In genomic region chr6:72673751-72674150, GRCm38 (mm10) we compare ENCODE assay signal across 16 mouse cellular contexts. TPM values are rescaled to one million over a fixed set of nuclear protein-coding genes. Genes with fewer than 3 reads are reported as not detected.
DNase-seq lines count a peak whose midpoint lies in the region; ATAC-seq and TF ChIP-seq lines count a peak whose summit lies in the region.
"Had no signal": no experiment of that assay in that cellular context is flagged by ENCODE, and none has a peak within 500 bp of the region (broad histone marks: within the 10 kb centered on the region; RNA-seq: fewer than 3 reads in every experiment).

No protein-coding gene starts in this region.

- H3K27me3 ChIP-seq in heart, embryonic 13.5 days (replicated peaks), result peaks cover 7% of the 10 kb centered on the region; the same call in 1 of the 2 replicates
- H3K27me3 ChIP-seq in lung, embryonic 14.5 days (ENCODE audit: insufficient read depth, low read length), result no peaks in the 10 kb centered on the region
- no peaks in the 10 kb centered on the region for H3K27me3 ChIP-seq in embryonic facial prominence, embryonic 15.5 days
- no peaks in the 10 kb centered on the region for H3K27me3 ChIP-seq in stomach, embryonic 15.5 days (replicated peaks)

- H3K9ac ChIP-seq in heart, embryonic 13.5 days, result no peak overlapping the region
- H3K9ac ChIP-seq in lung, embryonic 14.5 days, result no peak overlapping the region; the same call in 1 of the 2 replicates
- H3K9ac ChIP-seq in embryonic facial prominence, embryonic 15.5 days, result no peak overlapping the region
- H3K9ac ChIP-seq in stomach, embryonic 15.5 days, result no peak overlapping the region
- H3K9ac ChIP-seq: neural tube, embryonic 13.5 days had no signal

- no peak overlapping the region for H3K4me3 ChIP-seq in heart, embryonic 13.5 days
- no peak overlapping the region for H3K4me3 ChIP-seq in lung, embryonic 14.5 days (ENCODE audit: low read depth, low read length)
- H3K4me3 ChIP-seq in embryonic facial prominence, embryonic 15.5 days (replicated peaks), result no peak overlapping the region
- H3K4me3 ChIP-seq in stomach, embryonic 15.5 days (replicated peaks), result no peak overlapping the region
- H3K4me3 ChIP-seq: neural tube, embryonic 13.5 days had no signal

- no peaks in the 10 kb centered on the region for H3K36me3 ChIP-seq in heart, embryonic 13.5 days
- no peaks in the 10 kb centered on the region for H3K36me3 ChIP-seq in lung, embryonic 14.5 days (ENCODE audit: insufficient read depth)
- no peaks in the 10 kb centered on the region for H3K36me3 ChIP-seq in embryonic facial prominence, embryonic 15.5 days
- H3K36me3 ChIP-seq in stomach, embryonic 15.5 days, result no peaks in the 10 kb centered on the region
- H3K36me3 ChIP-seq: neural tube, embryonic 13.5 days had no signal

- ATAC-seq in heart, embryonic 13.5 days (ENCODE audit: extremely low read depth, insufficient number of reproducible peaks, low FRiP score, low TSS enrichment), result no peak
- ATAC-seq in lung, embryonic 14.5 days (ENCODE audit: insufficient read depth), result no peak
- ATAC-seq in embryonic facial prominence, embryonic 15.5 days (ENCODE audit: insufficient number of reproducible peaks, low FRiP score, low TSS enrichment, low read depth), result no peak
- ATAC-seq in stomach, embryonic 15.5 days (ENCODE audit: insufficient read depth, low FRiP score, low read depth), result no peak
- ATAC-seq: hindbrain, embryonic 16.5 days; midbrain, embryonic 16.5 days had no signal

- peak overlapping the region; percentile 5; the same call in 1 of the 2 replicates for H3K27ac ChIP-seq in heart, embryonic 13.5 days (replicated peaks)
- peak overlapping the region; percentile 70; the same call in 1 of the 2 replicates for H3K27ac ChIP-seq in lung, embryonic 14.5 days (ENCODE audit: low read depth)
- H3K27ac ChIP-seq in embryonic facial prominence, embryonic 15.5 days (replicated peaks), result peak overlapping the region; percentile 67
- H3K27ac ChIP-seq in stomach, embryonic 15.5 days, result peak overlapping the region; percentile 19
- H3K27ac ChIP-seq: neural tube, embryonic 13.5 days had no signal

- no peak for TF ChIP-seq CTCF in lung, embryonic 14.5 days (IDR thresholded peaks at IDR 0.05; ENCODE audit: low read depth)

- H3K9me3 ChIP-seq in heart, embryonic 13.5 days, result no peaks in the 10 kb centered on the region
- no peaks in the 10 kb centered on the region for H3K9me3 ChIP-seq in lung, embryonic 14.5 days (ENCODE audit: low read depth, low read length)
- H3K9me3 ChIP-seq in embryonic facial prominence, embryonic 15.5 days (replicated peaks), result no peaks in the 10 kb centered on the region
- no peaks in the 10 kb centered on the region for H3K9me3 ChIP-seq in stomach, embryonic 15.5 days
- H3K9me3 ChIP-seq: neural tube, embryonic 13.5 days had no signal

- no peak for DNase-seq in heart, postnatal 14 days
- no peak for DNase-seq in lung, embryonic 14.5 days
- DNase-seq in lung, postnatal 36 days, result no peak
- no peak for DNase-seq in adipocyte (ENCODE audit: low spot score)
- no peak for DNase-seq in adrenal gland, adult 2 months
- DNase-seq: adrenal gland, postnatal 14 days; B cell, adult 2 months; cerebellum, postnatal 25 days; heart, postnatal 10 days; lung, postnatal 14 days had no signal

- peaks cover 66% of the 10 kb centered on the region for H3K4me1 ChIP-seq in heart, embryonic 13.5 days
- H3K4me1 ChIP-seq in lung, embryonic 14.5 days (ENCODE audit: insufficient read depth), result peaks cover 35% of the 10 kb centered on the region
- peaks cover 64% of the 10 kb centered on the region for H3K4me1 ChIP-seq in embryonic facial prominence, embryonic 15.5 days
- peaks cover 44% of the 10 kb centered on the region for H3K4me1 ChIP-seq in stomach, embryonic 15.5 days

- intact Hi-C loops in heart, postnatal 14 days (cut with DNase I), result no loop called here

- no peak overlapping the region for H3K4me2 ChIP-seq in heart, embryonic 13.5 days
- no peak overlapping the region for H3K4me2 ChIP-seq in lung, embryonic 14.5 days
- H3K4me2 ChIP-seq in embryonic facial prominence, embryonic 15.5 days (replicated peaks), result no peak overlapping the region
- H3K4me2 ChIP-seq in stomach, embryonic 15.5 days, result no peak overlapping the region
- H3K4me2 ChIP-seq: neural tube, embryonic 13.5 days had no signal

RNA-seq across cellular contexts. Expression of gene Tgoln1, which starts 57.0 kb away (rescaled TPM):
- 21.5 and 24.0 TPM in 2 replicates for polyA plus RNA-seq in heart, embryonic 13.5 days (2015; fragmentation: Nextera tagmentation; extraction: Ambion mirVana)
- total RNA-seq in heart, postnatal 14 days (2021), result 10 to 100 TPM; 46.4 to 47.6 TPM
- 40.4 and 43.2 TPM in 2 replicates for polyA plus RNA-seq in lung, embryonic 14.5 days (2014; fragmentation: Nextera tagmentation; extraction: Ambion mirVana)
- polyA plus RNA-seq in embryonic facial prominence, embryonic 15.5 days (2015; fragmentation: Nextera tagmentation; extraction: Ambion mirVana), result 26.9 and 27.3 TPM in 2 replicates
- 34.0 and 38.4 TPM in 2 replicates for polyA plus RNA-seq in stomach, embryonic 15.5 days (2015; fragmentation: Nextera tagmentation; extraction: Ambion mirVana)
- 100 to 1,000 TPM; 241 to 274 TPM for total RNA-seq in adrenal gland, adult 2 months (2021)
- 38.9 and 46.0 TPM in 2 replicates for polyA plus RNA-seq in adrenal gland, adult 2 months (2012; rRNA removed)

Comparison
In these comparisons a context has a peak if more than half of its experiments do, and no peak if none do; other contexts are left out.
1. H3K27ac ChIP-seq: peak in every context shown above with its lines; median percentile 70 in lung, embryonic 14.5 days; 67 in embryonic facial prominence, embryonic 15.5 days; 19 in stomach, embryonic 15.5 days; 5 in heart, embryonic 13.5 days.